In the genomic region with DNA sequence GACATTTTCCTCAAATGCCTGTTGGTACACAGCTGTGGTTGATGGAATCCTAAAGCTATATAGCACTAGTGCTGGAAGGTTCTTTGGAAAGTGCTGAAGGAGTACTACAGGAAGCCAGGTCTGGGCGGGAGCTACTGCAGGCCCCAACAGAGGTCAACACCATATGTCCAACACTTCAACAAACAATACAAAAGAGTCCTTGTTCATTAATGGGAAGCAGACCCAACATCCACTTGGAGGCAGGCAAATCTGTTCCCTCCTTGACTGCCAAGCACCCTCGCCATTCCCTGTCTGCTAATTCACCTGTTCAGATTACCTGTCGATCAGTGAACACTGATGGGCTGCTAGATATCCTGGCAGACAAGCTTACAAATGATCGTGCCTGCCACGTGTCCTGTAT, we compare ENCODE assay signal across 25 mouse cellular contexts.
DNase-seq lines count a peak whose midpoint lies in the region; ATAC-seq lines count a peak whose summit lies in the region.
"Had no signal": no experiment of that assay in that cellular context is flagged by ENCODE, and none has a peak within 500 bp of the region (broad histone marks: within the 10 kb centered on the region; RNA-seq: fewer than 3 reads in every experiment).

No protein-coding gene starts in this region.

- no peak overlapping the region for H3K4me2 ChIP-seq in forebrain, embryonic 13.5 days
- no peak overlapping the region for H3K4me2 ChIP-seq in hindbrain, embryonic 16.5 days (ENCODE audit: low read length)
- H3K4me2 ChIP-seq: embryonic facial prominence, embryonic 12.5 days; forebrain, embryonic 12.5 days; forebrain, embryonic 15.5 days had no signal

- no peak for DNase-seq in forebrain, embryonic 10.5 days (ENCODE audit: extremely low spot score, low spot score)
- no peak for DNase-seq in hindbrain, embryonic 10.5 days (ENCODE audit: low spot score)
- DNase-seq in forelimb bud, embryonic 11.5 days (ENCODE audit: low read depth, low spot score) = peak; percentile 55
- no peak for DNase-seq in frontal cortex, postnatal 10 days (ENCODE audit: low spot score in 2 of 2)
- DNase-seq: adrenal gland, adult 8-10 months; adrenal gland, postnatal 14 days; adrenal gland, postnatal 36 days; B cell, adult 2 months; cerebellum, adult 11-12 months; cerebellum, adult 2 months; cerebellum, adult 9-10 months; cerebellum, postnatal 10 days; cerebellum, postnatal 25 days; forebrain, postnatal 0 days had no signal

- no peak overlapping the region for H3K9ac ChIP-seq in forebrain, embryonic 13.5 days
- no peak overlapping the region for H3K9ac ChIP-seq in hindbrain, embryonic 16.5 days (ENCODE audit: low read depth, low read length)
- H3K9ac ChIP-seq: embryonic facial prominence, embryonic 12.5 days; forebrain, embryonic 12.5 days; forebrain, embryonic 15.5 days; forebrain, postnatal 0 days had no signal

- no peak overlapping the region for H3K4me3 ChIP-seq in forebrain, embryonic 10.5 days
- no peak overlapping the region for H3K4me3 ChIP-seq in forebrain, embryonic 13.5 days
- no peak overlapping the region for H3K4me3 ChIP-seq in hindbrain, embryonic 10.5 days
- no peak overlapping the region for H3K4me3 ChIP-seq in hindbrain, embryonic 16.5 days (ENCODE audit: low read length)
- H3K4me3 ChIP-seq: embryonic facial prominence, embryonic 10.5 days; embryonic facial prominence, embryonic 12.5 days; forebrain, embryonic 12.5 days; forebrain, embryonic 15.5 days had no signal

- 70% methylated on average over 5 of the region's 5 CpGs for WGBS in forebrain, embryonic 10.5 days
- 71% methylated on average over 5 of the region's 5 CpGs for WGBS in forebrain, embryonic 13.5 days
- WGBS in hindbrain, embryonic 10.5 days = 64% methylated on average over 5 of the region's 5 CpGs
- WGBS in hindbrain, embryonic 16.5 days = 72% methylated on average over 5 of the region's 5 CpGs

- 0 out of 2 replicates have a peak overlapping the region, but pooled peaks have one; percentile 6 for H3K27ac ChIP-seq in forebrain, embryonic 10.5 days
- H3K27ac ChIP-seq in forebrain, embryonic 13.5 days = no peak overlapping the region
- 0 out of 2 replicates have a peak overlapping the region, but pooled peaks have one; percentile 5 for H3K27ac ChIP-seq in hindbrain, embryonic 10.5 days
- H3K27ac ChIP-seq in hindbrain, embryonic 16.5 days (ENCODE audit: low read depth, low read length) = no peak overlapping the region
- H3K27ac ChIP-seq: embryonic facial prominence, embryonic 10.5 days; embryonic facial prominence, embryonic 12.5 days; forebrain, embryonic 12.5 days; forebrain, embryonic 15.5 days had no signal

- peaks cover 10% of the 10 kb centered on the region for H3K4me1 ChIP-seq in forebrain, embryonic 10.5 days
- H3K4me1 ChIP-seq in forebrain, embryonic 13.5 days = no peaks in the 10 kb centered on the region
- peaks cover 10% of the 10 kb centered on the region; the same call in 1 of the 2 replicates for H3K4me1 ChIP-seq in hindbrain, embryonic 10.5 days (replicated peaks)
- H3K4me1 ChIP-seq in hindbrain, embryonic 16.5 days (ENCODE audit: control insufficient read depth, insufficient read depth, low read depth, low read length) = no peaks in the 10 kb centered on the region; the same call in 1 of the 2 replicates
- H3K4me1 ChIP-seq: forebrain, embryonic 15.5 days had no signal

- no peaks in the 10 kb centered on the region for H3K27me3 ChIP-seq in forebrain, embryonic 10.5 days (ENCODE audit: poor library complexity, severe bottlenecking)
- no peaks in the 10 kb centered on the region for H3K27me3 ChIP-seq in forebrain, embryonic 13.5 days
- H3K27me3 ChIP-seq in hindbrain, embryonic 10.5 days (ENCODE audit: insufficient read depth, poor library complexity, severe bottlenecking) = no peaks in the 10 kb centered on the region
- H3K27me3 ChIP-seq in hindbrain, embryonic 16.5 days (replicated peaks; ENCODE audit: control insufficient read depth, insufficient read depth, low read length) = no peaks in the 10 kb centered on the region
- H3K27me3 ChIP-seq: CH12.LX; embryonic facial prominence, embryonic 12.5 days; forebrain, embryonic 15.5 days; Patski had no signal

- ATAC-seq in forebrain, embryonic 13.5 days = no peak
- ATAC-seq in hindbrain, embryonic 16.5 days = no peak
- ATAC-seq: activated CD4-positive, CD25-positive, alpha-beta regulatory T cell, adult 4 months; CD4-positive, CD25-positive, alpha-beta regulatory T cell, adult 4 months; forebrain, embryonic 15.5 days; forebrain, postnatal 0 days; Patski had no signal

- no peaks in the 10 kb centered on the region for H3K9me3 ChIP-seq in forebrain, embryonic 10.5 days
- H3K9me3 ChIP-seq in forebrain, embryonic 13.5 days (replicated peaks) = no peaks in the 10 kb centered on the region
- H3K9me3 ChIP-seq in hindbrain, embryonic 10.5 days = no peaks in the 10 kb centered on the region
- H3K9me3 ChIP-seq in hindbrain, embryonic 16.5 days (ENCODE audit: control insufficient read depth, low read length) = no peaks in the 10 kb centered on the region
- H3K9me3 ChIP-seq: embryonic facial prominence, embryonic 10.5 days; embryonic facial prominence, embryonic 12.5 days; forebrain, embryonic 12.5 days; forebrain, embryonic 15.5 days; G1E had no signal

- no peaks in the 10 kb centered on the region for H3K36me3 ChIP-seq in forebrain, embryonic 10.5 days (replicated peaks)
- no peaks in the 10 kb centered on the region for H3K36me3 ChIP-seq in forebrain, embryonic 13.5 days (ENCODE audit: poor library complexity, severe bottlenecking)
- no peaks in the 10 kb centered on the region for H3K36me3 ChIP-seq in hindbrain, embryonic 10.5 days
- no peaks in the 10 kb centered on the region for H3K36me3 ChIP-seq in hindbrain, embryonic 16.5 days (ENCODE audit: control insufficient read depth, insufficient read depth, low read length)
- H3K36me3 ChIP-seq: embryonic facial prominence, embryonic 10.5 days; embryonic facial prominence, embryonic 12.5 days; forebrain, embryonic 12.5 days; forebrain, embryonic 15.5 days; G1E had no signal

Comparison
In these comparisons a context has a peak if more than half of its experiments do, and no peak if none do; other contexts are left out.
1. H3K27ac ChIP-seq: peak in forebrain, embryonic 10.5 days (single experiment) and hindbrain, embryonic 10.5 days (single experiment); none in forebrain, embryonic 13.5 days (single experiment) and hindbrain, embryonic 16.5 days (single experiment).